Mouse (Mus musculus) midbrain, embryonic 15.5 days (tissue): ENCODE results near the gene S1pr2. TPM values are rescaled to one million over a fixed set of nuclear protein-coding genes. Genes with fewer than 3 reads are reported as not detected.
A peak's percentile ranks its signal among the peaks of the same experiment; 100 is the strongest.

ENCODE experiments used
- ATAC-seq: fragments of 200-750 bp; cut with Nextera tagmentation; replicated peaks from 2 replicates; pipeline ENCODE4 v1.8.0; 2017; ENCODE audit warnings: moderate TSS enrichment
- H3K27ac ChIP-seq: fragments of 300-500 bp; sonication (generic); 2 replicates; pipeline ENCODE4 v1.5.1; 2015; ENCODE audit warnings: mild to moderate bottlenecking, inconsistent platforms
- H3K27me3 ChIP-seq: fragments of 300-500 bp; sonication (generic); replicated peaks from 2 replicates; pipeline ENCODE4 v1.6.1; 2015; ENCODE audit warnings: inconsistent platforms
- H3K36me3 ChIP-seq: fragments of 300-500 bp; sonication (generic); replicated peaks from 2 replicates; pipeline ENCODE4 v1.6.1; 2015; ENCODE audit warnings: inconsistent platforms
- H3K4me1 ChIP-seq: fragments of 300-500 bp; sonication (generic); 2 replicates; pipeline ENCODE4 v1.6.1; 2015; ENCODE audit warnings: inconsistent platforms
- H3K4me2 ChIP-seq: fragments of 300-500 bp; sonication (generic); 2 replicates; pipeline ENCODE4 v1.6.1; 2015; ENCODE audit warnings: inconsistent platforms, mild to moderate bottlenecking, moderate library complexity
- H3K4me3 ChIP-seq: fragments of 300-500 bp; sonication (generic); 2 replicates; pipeline ENCODE4 v1.5.1; 2015; ENCODE audit warnings: mild to moderate bottlenecking, inconsistent platforms
- H3K9ac ChIP-seq: fragments of 300-500 bp; sonication (generic); 2 replicates; pipeline ENCODE4 v1.6.1; 2015; ENCODE audit warnings: mild to moderate bottlenecking, inconsistent platforms
- H3K9me3 ChIP-seq: fragments of 300-500 bp; sonication (generic); 2 replicates; pipeline ENCODE4 v1.6.1; 2016; ENCODE audit warnings: inconsistent platforms
- WGBS: fragments of 180-500 bp; shearing (Covaris S2); methylation state at CpG from one replicate; pipeline ENCODE4 v1.1.7; 2015; ENCODE audit warnings: mixed read lengths; 5-methylcytosine and 5-hydroxymethylcytosine counted together
- polyA plus RNA-seq: library from polyadenylated mRNA; unstranded; fragments of >200 nt; fragmentation: Nextera tagmentation; extraction: Ambion mirVana; gene quantifications from 2 replicates; pipeline ENCODE4 v1.2.1, GENCODE M21; 2015

S1pr2 gene
- polyA plus RNA-seq, 1 experiment from 2014 or later = 11.7 TPM

GRCm38 (mm10) chr9:20975431-20976215 is 958 bp downstream of the S1pr2 start:
- Histone ChIP-seq H3K4me1 (peaks cover 32% of the 10 kb centered on the region), H3K9me3 (no peaks in the 10 kb centered on the region), H3K4me2 (peak overlapping the region; percentile 99), H3K4me3 (peak overlapping the region; percentile 70), H3K36me3 (no peaks in the 10 kb centered on the region), H3K9ac (peak overlapping the region; percentile 64), H3K27ac (peak overlapping the region; percentile 42; the same call in 1 of the 2 replicates), H3K27me3 (0 out of 2 replicates have a peak, but pooled peaks cover 3% of the 10 kb centered on the region)
- WGBS = under 1% methylated on average over 45 of the region's 45 CpGs
- peak; percentile 55 for ATAC-seq

- 0 out of 2 replicates have a peak overlapping the region, but pooled peaks have one; percentile 11 for H3K27ac ChIP-seq
- H3K9me3 ChIP-seq = no peaks in the 10 kb centered on the region
- H3K4me2 ChIP-seq = no peak overlapping the region
- H3K4me3 ChIP-seq = no peak overlapping the region
- peaks cover 32% of the 10 kb centered on the region for H3K4me1 ChIP-seq
- 0 out of 2 replicates have a peak, but pooled peaks cover 3% of the 10 kb centered on the region for H3K27me3 ChIP-seq
- 52% methylated on average over 5 of the region's 6 CpGs for WGBS
- no peaks in the 10 kb centered on the region for H3K36me3 ChIP-seq
- no peak overlapping the region for H3K9ac ChIP-seq
- ATAC-seq = no peak
Observed at GRCm38 (mm10) chr9:20973682-20974075, 2.9 kb downstream of the S1pr2 start.

DNA sequence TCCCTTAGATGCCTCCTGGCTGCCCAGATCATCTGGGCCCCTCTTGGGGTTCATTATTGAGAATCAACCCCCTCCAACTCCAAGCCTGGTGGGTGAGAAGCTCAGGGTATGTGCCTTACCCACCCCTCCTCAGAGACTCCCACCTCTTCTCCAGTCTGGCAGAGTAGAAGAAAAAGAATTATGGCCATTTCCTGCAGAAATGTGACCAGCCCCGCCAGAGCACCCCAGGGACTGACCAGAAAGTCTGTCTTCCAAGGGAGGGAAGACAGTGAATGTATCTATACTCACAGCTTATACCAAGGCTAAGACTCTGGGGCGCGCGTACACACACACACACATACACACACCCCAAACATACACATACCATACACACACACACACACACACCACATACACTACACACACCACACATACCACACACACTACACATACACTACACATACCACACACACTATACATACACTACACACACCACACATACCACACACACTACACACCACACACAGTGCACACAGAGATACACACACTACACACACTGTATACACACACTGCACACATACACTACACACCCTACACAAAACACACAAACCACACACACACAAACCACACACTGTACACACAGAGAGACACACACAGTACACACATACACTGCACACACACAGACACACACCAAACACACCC is 3.4 kb downstream of the S1pr2 start:
- 96% methylated on average over 4 of the region's 4 CpGs for WGBS
- 0 out of 2 replicates have a peak overlapping the region, but pooled peaks have one; percentile 11 for H3K27ac ChIP-seq
- 0 out of 2 replicates have a peak overlapping the region, but pooled peaks have one; percentile 0 for H3K9ac ChIP-seq
- no peaks in the 10 kb centered on the region for H3K9me3 ChIP-seq
- 0 out of 2 replicates have a peak, but pooled peaks cover 3% of the 10 kb centered on the region for H3K27me3 ChIP-seq
- H3K4me3 ChIP-seq = no peak overlapping the region
- H3K4me1 ChIP-seq = peaks cover 32% of the 10 kb centered on the region
- H3K36me3 ChIP-seq = no peaks in the 10 kb centered on the region
- peak overlapping the region; percentile 25; the same call in 1 of the 2 replicates for H3K4me2 ChIP-seq
- ATAC-seq = no peak

DNA sequence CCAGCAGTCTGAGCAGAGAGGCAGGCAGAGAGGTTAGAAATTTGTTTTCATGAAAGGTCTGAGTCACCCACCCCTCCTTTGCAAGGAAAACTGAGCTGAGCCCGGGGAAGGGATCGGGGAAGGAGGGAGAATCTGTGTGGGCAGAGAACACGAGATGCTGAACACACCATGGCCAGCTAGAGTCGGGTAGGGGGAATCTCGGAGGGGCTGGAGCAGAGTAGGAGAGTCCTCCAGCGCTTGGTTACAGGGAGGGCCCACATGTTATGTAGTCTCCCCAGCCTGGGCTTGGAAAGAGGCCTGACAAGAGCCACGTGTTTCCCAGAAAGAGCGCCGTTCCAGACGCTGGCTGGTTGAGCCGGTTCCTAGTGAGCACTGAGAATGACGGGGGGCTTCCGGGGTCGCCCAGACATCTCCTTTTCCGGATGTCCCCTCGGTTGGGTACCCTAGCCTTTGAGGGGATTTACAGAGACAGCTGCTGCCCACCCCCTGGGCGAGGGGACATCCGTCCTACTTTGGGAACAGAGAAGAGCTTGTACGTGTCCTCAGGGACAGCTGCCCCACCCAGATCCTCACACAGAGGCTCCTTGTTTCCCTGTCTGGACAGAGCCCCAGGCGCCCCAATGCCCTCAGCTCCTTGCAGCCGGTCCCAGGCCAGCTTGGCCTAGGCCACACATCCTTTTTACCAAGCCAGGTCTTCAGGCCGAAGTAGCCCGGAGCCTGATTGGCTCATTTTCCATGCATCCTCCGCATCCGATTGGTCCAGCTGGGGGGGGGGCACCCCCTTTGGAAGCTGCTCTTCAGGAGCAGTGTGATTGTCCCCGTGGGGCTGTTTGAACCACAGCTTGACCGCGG is 4.2 kb downstream of the S1pr2 start:
- ATAC-seq = no peak; the same call in none of the 2 replicates
- Histone ChIP-seq H3K4me3 (no peak overlapping the region), H3K4me1 (peaks cover 32% of the 10 kb centered on the region), H3K4me2 (peak overlapping the region; percentile 25), H3K36me3 (0 out of 2 replicates have a peak, but pooled peaks cover 3% of the 10 kb centered on the region), H3K9me3 (no peaks in the 10 kb centered on the region), H3K27me3 (0 out of 2 replicates have a peak, but pooled peaks cover 3% of the 10 kb centered on the region), H3K27ac (no peak overlapping the region), H3K9ac (0 out of 2 replicates have a peak overlapping the region, but pooled peaks have one; percentile 0)
- 29% methylated on average over 28 of the region's 28 CpGs for WGBS

DNA sequence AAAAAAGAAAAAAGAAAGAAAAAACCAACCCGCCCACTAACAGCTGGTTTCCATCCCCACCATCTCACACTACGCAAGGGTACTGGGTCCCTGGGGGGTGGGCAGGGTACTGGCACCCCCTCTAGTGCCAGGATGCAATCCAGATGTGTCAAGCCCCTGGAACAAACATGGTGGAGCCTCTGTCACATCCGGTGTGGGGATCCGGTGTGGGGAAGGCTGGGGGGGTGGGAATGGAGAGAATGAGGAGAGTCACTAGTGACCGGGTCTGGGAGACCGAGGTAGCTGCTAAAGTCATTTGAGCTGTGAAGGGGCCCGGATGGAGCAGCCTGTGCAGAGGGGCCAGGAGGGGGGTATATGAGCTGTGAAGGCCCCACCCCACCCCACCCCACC is 4.8 kb downstream of the S1pr2 start:
- ATAC-seq = no peak
- 0 out of 2 replicates have a peak, but pooled peaks cover 3% of the 10 kb centered on the region for H3K27me3 ChIP-seq
- H3K9me3 ChIP-seq = no peaks in the 10 kb centered on the region
- WGBS = 81% methylated on average over 7 of the region's 7 CpGs
- H3K4me1 ChIP-seq = peaks cover 31% of the 10 kb centered on the region
- no peak overlapping the region for H3K4me2 ChIP-seq
- no peak overlapping the region for H3K9ac ChIP-seq
- no peak overlapping the region for H3K4me3 ChIP-seq
- H3K36me3 ChIP-seq = 0 out of 2 replicates have a peak, but pooled peaks cover 3% of the 10 kb centered on the region
- H3K27ac ChIP-seq = no peak overlapping the region

DNA sequence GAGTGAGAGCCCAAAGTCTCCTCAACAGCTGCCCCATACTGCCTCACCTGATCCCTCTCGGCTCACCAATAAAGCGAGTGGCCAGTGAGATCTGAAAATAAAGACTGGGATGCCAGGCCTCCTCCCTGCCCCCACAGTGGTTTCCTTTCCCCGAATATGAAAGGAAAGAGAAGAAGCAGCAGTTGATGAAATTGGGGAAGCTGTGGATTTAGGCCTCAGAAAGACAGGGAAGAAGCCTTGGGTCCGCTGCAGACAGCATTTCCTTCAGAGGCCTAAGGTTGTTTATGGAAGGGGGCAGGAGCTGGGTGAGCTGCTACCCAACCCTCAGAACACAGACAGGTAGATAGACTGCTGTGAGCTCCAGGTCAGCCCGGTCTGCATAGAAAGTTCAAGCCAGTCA is 9.8 kb downstream of the S1pr2 start:
- Histone ChIP-seq H3K9me3 (no peaks in the 10 kb centered on the region), H3K36me3 (0 out of 2 replicates have a peak, but pooled peaks cover 3% of the 10 kb centered on the region), H3K27me3 (no peaks in the 10 kb centered on the region), H3K4me2 (no peak overlapping the region), H3K4me3 (no peak overlapping the region), H3K9ac (no peak overlapping the region), H3K4me1 (no peaks in the 10 kb centered on the region), H3K27ac (no peak overlapping the region)
- 83% methylated on average over 5 of the region's 5 CpGs for WGBS
- ATAC-seq = no peak

- no peak for ATAC-seq
- H3K36me3 ChIP-seq = 0 out of 2 replicates have a peak, but pooled peaks cover 3% of the 10 kb centered on the region
- H3K4me1 ChIP-seq = no peaks in the 10 kb centered on the region
- H3K4me2 ChIP-seq = no peak overlapping the region
- H3K4me3 ChIP-seq = no peak overlapping the region
- H3K9ac ChIP-seq = no peak overlapping the region
- no peak overlapping the region for H3K27ac ChIP-seq
- WGBS = 86% methylated on average over 3 of the region's 3 CpGs
- H3K27me3 ChIP-seq = no peaks in the 10 kb centered on the region
- H3K9me3 ChIP-seq = no peaks in the 10 kb centered on the region
Observed at GRCm38 (mm10) chr9:20966008-20966407, 10.6 kb downstream of the S1pr2 start.

- 92% methylated on average over 4 of the region's 4 CpGs for WGBS
- Histone ChIP-seq H3K4me1 (no peaks in the 10 kb centered on the region), H3K9ac (no peak overlapping the region), H3K9me3 (no peaks in the 10 kb centered on the region), H3K27me3 (no peaks in the 10 kb centered on the region), H3K27ac (no peak overlapping the region), H3K4me3 (no peak overlapping the region), H3K4me2 (no peak overlapping the region), H3K36me3 (0 out of 2 replicates have a peak, but pooled peaks cover 3% of the 10 kb centered on the region)
- ATAC-seq = no peak
Observed at GRCm38 (mm10) chr9:20965606-20966005, 11.0 kb downstream of the S1pr2 start.

DNA sequence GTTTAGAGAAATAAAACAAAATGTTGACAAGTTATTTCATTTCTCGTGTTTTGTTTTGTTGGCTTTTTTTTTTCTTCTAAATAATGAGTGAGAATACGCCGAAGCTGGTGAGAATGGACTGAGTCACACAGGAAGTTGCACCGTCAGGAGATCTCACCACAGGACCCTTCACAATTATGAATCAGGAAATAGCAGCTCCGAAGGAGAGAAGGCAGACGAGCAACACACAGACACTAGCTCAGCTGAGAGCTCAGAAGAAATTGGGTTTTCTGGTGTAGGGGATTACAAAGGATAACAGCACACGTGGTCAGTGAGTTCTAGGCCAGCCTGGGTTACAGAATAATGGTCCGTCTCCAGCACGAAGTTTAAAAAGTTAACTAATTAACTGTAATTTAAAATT is 15.0 kb downstream of the S1pr2 start:
- 74% methylated on average over 9 of the region's 9 CpGs for WGBS
- no peak overlapping the region for H3K4me3 ChIP-seq

GRCm38 (mm10) chr9:20959430-20959938 is 17.1 kb downstream of the S1pr2 start, which contains the start of gene Dnmt1:
Dnmt1 (minus strand) TSS chr9:20959888.
- Histone ChIP-seq H3K27me3 (no peaks in the 10 kb centered on the region), H3K4me1 (no peaks in the 10 kb centered on the region), H3K36me3 (no peaks in the 10 kb centered on the region), H3K4me3 (no peak within 1 kb of the TSS), H3K9me3 (no peaks in the 10 kb centered on the region), H3K9ac (no peak within 1 kb of the TSS), H3K4me2 (no peak within 1 kb of the TSS), H3K27ac (no peak within 1 kb of the TSS)
- WGBS = 83% methylated on average over 2 of the region's 2 CpGs
- ATAC-seq = no peak

More for the DNA sequence above, 15.0 kb downstream of the S1pr2 start:
- Histone ChIP-seq H3K4me2 (no peak overlapping the region), H3K27me3 (no peaks in the 10 kb centered on the region), H3K4me1 (no peaks in the 10 kb centered on the region), H3K27ac (no peak overlapping the region), H3K36me3 (no peaks in the 10 kb centered on the region), H3K9ac (no peak overlapping the region), H3K9me3 (no peaks in the 10 kb centered on the region)
- ATAC-seq = no peak

DNA sequence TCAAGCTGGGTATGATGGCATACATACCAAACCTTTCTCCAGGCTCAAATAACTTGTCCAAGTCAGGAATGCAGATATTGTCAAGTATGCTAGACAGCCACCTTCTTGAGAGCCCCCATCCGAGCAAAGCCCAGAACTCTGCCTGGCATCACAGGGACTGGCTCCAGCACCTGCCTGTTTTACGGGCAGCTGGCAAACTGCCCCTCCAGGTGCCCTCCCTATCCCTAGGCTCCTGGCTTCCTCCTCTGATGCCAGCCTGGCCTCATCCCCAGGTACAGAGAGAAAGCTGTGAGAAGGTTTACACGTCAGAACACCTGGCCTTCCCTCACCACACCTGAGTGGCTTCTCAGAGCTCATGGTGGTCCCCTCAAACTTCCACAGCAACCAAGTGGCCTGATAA is 19.6 kb downstream of the S1pr2 start:
- H3K4me1 ChIP-seq = no peaks in the 10 kb centered on the region
- no peak overlapping the region for H3K4me2 ChIP-seq
- WGBS = 81% methylated on average over 3 of the region's 3 CpGs
- no peak overlapping the region for H3K9ac ChIP-seq
- no peaks in the 10 kb centered on the region for H3K9me3 ChIP-seq
- H3K36me3 ChIP-seq = no peaks in the 10 kb centered on the region
- no peak overlapping the region for H3K27ac ChIP-seq
- ATAC-seq = no peak
- no peak overlapping the region for H3K4me3 ChIP-seq
- H3K27me3 ChIP-seq = no peaks in the 10 kb centered on the region
